Mouse (Mus musculus) neural tube, embryonic 12.5 days (tissue): ENCODE data around the gene Ager. TPM values are rescaled to one million over a fixed set of nuclear protein-coding genes. Genes with fewer than 3 reads are reported as not detected.
A peak's percentile ranks its signal among the peaks of the same experiment; 100 is the strongest.

Experiments
- ATAC-seq: fragments of 200-750 bp; cut with Nextera tagmentation; 2 replicates; pipeline ENCODE4 v1.8.0; 2017; ENCODE audit warnings: low read depth, mild to moderate bottlenecking, moderate TSS enrichment, moderate library complexity; ENCODE audit not compliant: low FRiP score
- H3K27ac ChIP-seq: fragments of 300-500 bp; sonication (generic); 2 replicates; pipeline ENCODE4 v1.5.1; 2016
- H3K27me3 ChIP-seq: fragments of 300-500 bp; sonication (generic); replicated peaks from 2 replicates; pipeline ENCODE4 v1.6.1; 2016; ENCODE audit warnings: mild to moderate bottlenecking
- H3K36me3 ChIP-seq: fragments of 300-500 bp; sonication (generic); 2 replicates; pipeline ENCODE4 v1.6.1; 2016; ENCODE audit warnings: mild to moderate bottlenecking
- H3K4me1 ChIP-seq: fragments of 300-500 bp; sonication (generic); 2 replicates; pipeline ENCODE4 v1.6.1; 2016
- H3K4me2 ChIP-seq: fragments of 300-500 bp; sonication (generic); replicated peaks from 2 replicates; pipeline ENCODE4 v1.6.1; 2016; ENCODE audit warnings: mild to moderate bottlenecking
- H3K4me3 ChIP-seq: fragments of 300-500 bp; sonication (generic); 2 replicates; pipeline ENCODE4 v1.5.1; 2016
- H3K9ac ChIP-seq: fragments of 300-500 bp; sonication (generic); 2 replicates; pipeline ENCODE4 v1.6.1; 2016; ENCODE audit warnings: mild to moderate bottlenecking
- H3K9me3 ChIP-seq: fragments of 300-500 bp; sonication (generic); 2 replicates; pipeline ENCODE4 v1.6.1; 2016; ENCODE audit warnings: mild to moderate bottlenecking
- WGBS: fragments of 180-500 bp; shearing (Covaris S2); methylation state at CpG from one replicate; pipeline ENCODE4 v1.1.7; 2016; 5-methylcytosine and 5-hydroxymethylcytosine counted together
- polyA plus RNA-seq: library from polyadenylated mRNA; unstranded; fragments of >200 nt; fragmentation: Nextera tagmentation; extraction: Ambion mirVana; gene quantifications from 2 replicates; pipeline ENCODE4 v1.2.1, GENCODE M21; 2016

The Ager gene
- polyA plus RNA-seq, 1 experiment from 2014 or later: 1.9 TPM

DNA sequence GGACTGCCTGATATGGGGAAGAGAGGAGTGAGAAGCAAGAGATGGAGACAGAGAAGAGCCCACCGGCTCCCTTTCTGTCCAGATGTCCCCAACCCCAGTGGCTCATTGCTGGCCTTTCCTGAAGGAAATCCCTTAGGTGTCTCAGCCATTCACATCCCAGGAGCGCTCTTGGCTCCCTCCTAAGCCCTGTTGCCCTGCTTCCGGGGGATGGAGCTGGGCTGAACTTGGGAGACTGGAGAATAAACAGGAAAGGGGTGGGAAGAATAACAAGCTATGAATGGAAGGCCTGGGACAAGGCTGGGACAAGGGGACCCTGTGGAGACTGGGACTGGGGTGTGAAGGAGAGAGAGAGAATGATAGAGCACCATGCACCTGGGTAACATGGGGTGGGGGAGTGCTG is 32.9 kb upstream of the Ager start:
- ATAC-seq: no peak
- Histone ChIP-seq H3K4me3 (0 out of 2 replicates have a peak overlapping the region, but pooled peaks have one; percentile 7), H3K27me3 (no peaks in the 10 kb centered on the region), H3K9me3 (no peaks in the 10 kb centered on the region), H3K9ac (no peak overlapping the region), H3K27ac (no peak overlapping the region), H3K4me2 (peak overlapping the region; percentile 20; the same call in 1 of the 2 replicates), H3K36me3 (no peaks in the 10 kb centered on the region), H3K4me1 (peaks cover 7% of the 10 kb centered on the region; the same call in 1 of the 2 replicates)
- 45% methylated on average over 3 of the region's 3 CpGs for WGBS

DNA sequence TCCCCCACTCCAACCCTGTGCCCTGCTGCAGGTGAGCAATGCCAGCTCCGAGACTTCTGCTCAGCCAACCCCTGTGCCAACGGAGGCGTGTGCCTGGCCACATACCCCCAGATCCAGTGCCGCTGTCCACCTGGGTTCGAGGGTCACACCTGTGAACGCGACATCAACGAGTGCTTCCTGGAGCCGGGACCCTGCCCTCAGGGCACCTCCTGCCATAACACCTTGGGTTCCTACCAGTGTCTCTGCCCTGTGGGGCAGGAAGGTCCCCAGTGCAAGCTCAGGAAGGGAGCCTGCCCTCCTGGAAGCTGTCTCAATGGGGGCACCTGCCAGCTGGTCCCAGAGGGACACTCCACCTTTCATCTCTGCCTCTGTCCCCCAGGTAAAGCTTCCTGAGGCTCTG is 30.4 kb upstream of the Ager start:
- Histone ChIP-seq H3K4me3 (no peak overlapping the region), H3K9me3 (no peaks in the 10 kb centered on the region), H3K36me3 (no peaks in the 10 kb centered on the region), H3K9ac (no peak overlapping the region), H3K27me3 (no peaks in the 10 kb centered on the region), H3K27ac (no peak overlapping the region), H3K4me2 (no peak overlapping the region), H3K4me1 (peaks cover 9% of the 10 kb centered on the region; the same call in 1 of the 2 replicates)
- 78% methylated on average over 9 of the region's 9 CpGs for WGBS
- no peak for ATAC-seq

DNA sequence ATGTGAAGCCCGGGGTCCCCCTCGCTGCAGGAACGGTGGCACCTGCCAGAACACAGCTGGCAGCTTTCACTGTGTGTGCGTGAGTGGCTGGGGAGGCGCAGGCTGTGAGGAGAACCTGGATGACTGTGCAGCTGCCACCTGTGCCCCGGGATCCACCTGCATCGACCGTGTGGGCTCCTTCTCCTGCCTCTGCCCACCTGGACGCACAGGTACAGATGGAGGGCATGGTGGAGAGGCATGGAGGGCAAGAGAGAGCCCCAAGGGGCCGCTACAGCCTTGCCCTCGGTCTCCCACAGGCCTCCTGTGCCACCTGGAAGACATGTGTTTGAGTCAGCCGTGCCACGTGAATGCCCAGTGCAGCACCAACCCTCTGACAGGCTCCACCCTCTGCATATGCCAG is 29.2 kb upstream of the Ager start:
- H3K4me2 ChIP-seq: no peak overlapping the region
- no peak overlapping the region for H3K27ac ChIP-seq
- no peak overlapping the region for H3K4me3 ChIP-seq
- H3K27me3 ChIP-seq: no peaks in the 10 kb centered on the region
- no peak overlapping the region for H3K9ac ChIP-seq
- H3K4me1 ChIP-seq: peaks cover 13% of the 10 kb centered on the region; the same call in 1 of the 2 replicates
- ATAC-seq: no peak
- H3K36me3 ChIP-seq: no peaks in the 10 kb centered on the region
- WGBS: 76% methylated on average over 13 of the region's 13 CpGs
- H3K9me3 ChIP-seq: no peaks in the 10 kb centered on the region

DNA sequence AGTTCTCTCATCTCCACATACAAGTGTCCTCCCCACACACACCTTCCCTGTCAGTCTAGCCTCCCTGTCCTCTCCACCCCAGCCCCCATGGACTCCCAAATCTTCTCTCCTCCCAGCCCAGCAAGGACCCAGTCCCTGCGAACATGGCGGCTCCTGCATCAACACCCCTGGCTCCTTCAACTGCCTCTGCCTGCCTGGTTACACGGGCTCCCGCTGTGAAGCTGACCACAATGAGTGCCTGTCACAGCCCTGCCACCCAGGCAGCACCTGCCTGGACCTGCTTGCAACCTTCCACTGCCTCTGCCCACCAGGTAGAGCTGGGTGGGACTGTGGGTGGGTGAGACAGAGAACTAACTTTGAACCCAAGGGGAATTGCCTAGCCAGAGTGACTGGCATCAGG is 27.7 kb upstream of the Ager start:
- Histone ChIP-seq H3K4me1 (peaks cover 6% of the 10 kb centered on the region; the same call in 1 of the 2 replicates), H3K27ac (no peak overlapping the region), H3K9ac (no peak overlapping the region), H3K36me3 (no peaks in the 10 kb centered on the region), H3K9me3 (no peaks in the 10 kb centered on the region), H3K4me3 (no peak overlapping the region), H3K27me3 (no peaks in the 10 kb centered on the region), H3K4me2 (no peak overlapping the region)
- no peak for ATAC-seq
- 75% methylated on average over 4 of the region's 4 CpGs for WGBS

DNA sequence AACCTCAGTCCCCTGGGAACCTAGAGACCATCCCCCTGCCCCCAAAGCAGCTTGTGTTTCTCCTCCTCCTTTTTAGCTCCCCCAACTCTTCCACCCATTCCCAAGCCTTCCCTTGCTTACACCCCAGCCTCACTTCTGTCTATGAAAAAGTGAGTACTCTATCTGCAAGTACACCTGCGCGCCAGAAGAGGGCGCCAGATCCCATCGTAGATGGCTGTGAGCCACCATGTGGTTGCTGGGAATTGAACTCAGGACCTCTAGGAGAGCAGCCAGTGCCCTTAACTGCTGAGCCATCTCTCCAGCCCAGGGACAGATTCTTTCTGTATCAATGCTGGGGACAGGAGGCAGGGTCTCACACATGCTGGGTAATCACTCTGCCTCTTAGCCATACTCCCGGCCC is 25.8 kb upstream of the Ager start:
- no peak for ATAC-seq
- whole genome bisulfite sequencing: 17% methylated on average over 5 of the region's 5 CpGs

DNA sequence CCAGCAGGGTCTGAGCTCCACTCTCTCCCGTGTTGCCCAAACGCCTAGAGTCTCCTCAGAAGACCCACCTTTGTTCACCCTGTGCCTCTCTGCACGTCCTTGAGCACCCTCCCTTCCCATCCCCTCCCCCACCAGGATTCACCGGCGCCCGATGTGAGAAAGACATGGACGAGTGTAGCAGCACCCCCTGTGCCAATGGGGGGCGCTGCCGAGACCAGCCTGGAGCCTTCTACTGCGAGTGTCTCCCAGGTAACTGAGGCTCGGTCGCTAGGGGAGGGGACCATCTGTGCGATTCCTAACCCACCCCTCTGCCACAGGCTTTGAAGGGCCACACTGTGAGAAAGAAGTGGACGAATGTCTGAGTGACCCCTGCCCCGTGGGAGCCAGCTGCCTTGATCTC is 25.3 kb upstream of the Ager start:
- ATAC-seq: no peak
- H3K9me3 ChIP-seq: no peaks in the 10 kb centered on the region
- no peak overlapping the region for H3K4me2 ChIP-seq
- no peak overlapping the region for H3K4me3 ChIP-seq
- no peak overlapping the region for H3K9ac ChIP-seq
- peaks cover 6% of the 10 kb centered on the region; the same call in 1 of the 2 replicates for H3K4me1 ChIP-seq
- 13% methylated on average over 15 of the region's 15 CpGs for whole genome bisulfite sequencing
- H3K27me3 ChIP-seq: no peaks in the 10 kb centered on the region
- H3K36me3 ChIP-seq: no peaks in the 10 kb centered on the region
- no peak overlapping the region for H3K27ac ChIP-seq

More for the DNA sequence above, 25.8 kb upstream of the Ager start:
- no peak overlapping the region for H3K4me3 ChIP-seq
- H3K27me3 ChIP-seq: no peaks in the 10 kb centered on the region
- no peak overlapping the region for H3K9ac ChIP-seq
- no peaks in the 10 kb centered on the region for H3K9me3 ChIP-seq
- no peak overlapping the region for H3K27ac ChIP-seq
- peaks cover 6% of the 10 kb centered on the region; the same call in 1 of the 2 replicates for H3K4me1 ChIP-seq
- no peak overlapping the region for H3K4me2 ChIP-seq
- H3K36me3 ChIP-seq: no peaks in the 10 kb centered on the region

DNA sequence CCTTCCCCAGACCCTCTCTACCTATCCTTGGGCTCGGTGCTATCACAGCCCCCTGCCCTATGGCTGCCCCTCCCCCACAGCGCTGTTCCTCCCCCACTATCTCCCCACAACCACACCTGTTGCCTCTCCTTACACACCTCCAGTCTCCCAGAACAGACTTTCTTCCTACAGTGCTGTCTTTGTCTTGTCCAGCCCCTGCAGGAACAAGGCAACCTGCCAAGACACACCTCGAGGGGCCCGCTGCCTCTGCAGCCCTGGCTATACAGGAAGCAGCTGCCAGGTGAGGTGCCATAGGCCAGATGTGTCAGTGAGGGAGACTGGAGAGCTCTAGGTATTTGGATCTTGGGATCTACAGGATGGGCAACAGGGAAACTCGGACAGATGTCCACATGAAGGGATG is 21.1 kb upstream of the Ager start:
- no peak for ATAC-seq
- no peaks in the 10 kb centered on the region for H3K36me3 ChIP-seq
- 75% methylated on average over 5 of the region's 5 CpGs for WGBS

DNA sequence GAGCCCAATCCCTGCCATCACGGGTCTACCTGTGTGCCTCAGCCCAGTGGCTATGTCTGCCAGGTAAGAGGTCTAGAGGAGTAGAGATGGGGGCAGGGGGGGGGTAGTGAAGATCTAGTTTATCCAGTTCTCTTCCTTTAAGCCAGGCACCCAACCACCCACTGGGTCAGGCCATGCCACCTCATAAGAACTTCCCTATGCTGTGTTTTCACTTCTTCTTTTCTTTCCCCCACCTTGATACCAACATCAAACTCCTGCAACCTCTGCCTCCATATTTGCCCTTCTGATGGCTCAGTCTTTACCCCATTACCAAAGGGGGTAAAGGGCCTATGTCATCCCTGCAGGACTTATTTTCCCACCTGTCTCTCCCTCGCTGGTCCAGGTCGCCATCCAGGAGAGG is 19.6 kb upstream of the Ager start:
- no peaks in the 10 kb centered on the region for H3K27me3 ChIP-seq
- H3K9ac ChIP-seq: no peak overlapping the region
- 91% methylated on average over 3 of the region's 3 CpGs for WGBS
- H3K4me3 ChIP-seq: no peak overlapping the region
- H3K4me1 ChIP-seq: no peaks in the 10 kb centered on the region
- H3K27ac ChIP-seq: no peak overlapping the region
- no peak for ATAC-seq
- H3K4me2 ChIP-seq: no peak overlapping the region
- H3K36me3 ChIP-seq: no peaks in the 10 kb centered on the region
- no peaks in the 10 kb centered on the region for H3K9me3 ChIP-seq

More for the DNA sequence above, 21.1 kb upstream of the Ager start:
- Histone ChIP-seq H3K4me3 (no peak overlapping the region), H3K4me2 (no peak overlapping the region), H3K4me1 (peaks cover 6% of the 10 kb centered on the region; the same call in 1 of the 2 replicates), H3K9ac (no peak overlapping the region), H3K27ac (no peak overlapping the region), H3K27me3 (no peaks in the 10 kb centered on the region), H3K9me3 (no peaks in the 10 kb centered on the region)

DNA sequence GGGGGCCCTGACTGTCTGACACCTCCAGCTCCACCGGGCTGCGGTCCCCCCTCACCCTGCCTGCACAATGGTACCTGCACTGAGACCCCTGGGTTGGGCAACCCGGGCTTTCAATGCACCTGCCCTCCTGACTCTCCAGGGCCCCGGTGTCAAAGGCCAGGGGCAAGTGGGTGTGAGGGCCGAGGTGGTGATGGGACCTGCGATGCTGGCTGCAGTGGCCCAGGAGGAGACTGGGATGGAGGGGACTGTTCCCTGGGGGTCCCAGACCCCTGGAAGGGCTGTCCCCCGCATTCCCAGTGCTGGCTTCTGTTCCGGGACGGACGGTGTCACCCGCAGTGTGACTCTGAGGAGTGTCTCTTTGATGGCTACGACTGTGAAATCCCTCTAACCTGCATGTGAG is 15.1 kb upstream of the Ager start:
- Histone ChIP-seq H3K27me3 (no peaks in the 10 kb centered on the region), H3K9me3 (no peaks in the 10 kb centered on the region), H3K27ac (no peak overlapping the region), H3K36me3 (no peaks in the 10 kb centered on the region), H3K4me2 (no peak overlapping the region), H3K4me1 (peaks cover 17% of the 10 kb centered on the region), H3K9ac (no peak overlapping the region), H3K4me3 (no peak overlapping the region)
- no peak for ATAC-seq
- WGBS: 86% methylated on average over 12 of the region's 12 CpGs

DNA sequence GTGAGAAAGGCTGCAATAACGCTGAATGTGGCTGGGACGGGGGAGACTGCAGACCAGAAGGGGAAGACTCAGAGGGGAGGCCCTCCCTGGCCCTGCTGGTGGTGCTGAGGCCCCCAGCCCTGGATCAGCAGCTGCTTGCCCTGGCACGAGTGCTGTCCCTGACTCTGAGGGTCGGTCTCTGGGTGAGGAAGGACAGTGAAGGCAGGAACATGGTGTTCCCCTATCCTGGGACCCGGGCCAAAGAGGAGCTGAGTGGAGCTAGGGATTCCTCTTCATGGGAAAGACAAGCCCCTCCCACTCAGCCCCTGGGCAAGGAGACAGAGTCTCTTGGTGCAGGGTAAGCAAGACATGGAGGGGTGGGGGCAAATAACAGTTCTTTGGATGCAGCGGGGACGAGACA is 14.3 kb upstream of the Ager start:
- Histone ChIP-seq H3K4me1 (peaks cover 24% of the 10 kb centered on the region), H3K4me3 (no peak overlapping the region), H3K27ac (no peak overlapping the region), H3K27me3 (no peaks in the 10 kb centered on the region), H3K36me3 (no peaks in the 10 kb centered on the region), H3K9ac (no peak overlapping the region), H3K4me2 (0 out of 2 replicates have a peak overlapping the region, but pooled peaks have one; percentile 14), H3K9me3 (no peaks in the 10 kb centered on the region)
- no peak for ATAC-seq
- 67% methylated on average over 7 of the region's 7 CpGs for WGBS

DNA sequence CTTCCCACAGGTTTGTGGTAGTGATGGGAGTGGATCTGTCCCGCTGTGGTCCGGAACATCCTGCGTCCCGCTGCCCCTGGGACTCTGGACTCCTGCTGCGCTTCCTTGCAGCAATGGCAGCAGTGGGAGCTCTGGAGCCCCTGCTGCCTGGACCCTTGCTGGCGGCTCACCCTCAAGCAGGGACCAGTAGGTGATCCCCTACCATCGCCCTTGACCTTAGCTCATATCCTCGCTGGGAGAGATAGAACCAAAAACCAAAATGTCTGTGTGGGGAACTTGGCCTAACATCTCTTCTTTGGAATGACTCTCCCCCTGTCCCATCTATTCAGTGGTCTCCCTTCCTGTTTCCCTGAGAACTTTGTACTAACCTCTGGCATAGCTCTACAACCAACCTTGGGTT is 13.8 kb upstream of the Ager start:
- H3K4me2 ChIP-seq: 0 out of 2 replicates have a peak overlapping the region, but pooled peaks have one; percentile 14
- no peak for ATAC-seq
- 93% methylated on average over 8 of the region's 8 CpGs for whole genome bisulfite sequencing
- no peaks in the 10 kb centered on the region for H3K36me3 ChIP-seq
- peaks cover 28% of the 10 kb centered on the region for H3K4me1 ChIP-seq
- no peaks in the 10 kb centered on the region for H3K27me3 ChIP-seq
- no peak overlapping the region for H3K27ac ChIP-seq
- H3K4me3 ChIP-seq: no peak overlapping the region
- H3K9me3 ChIP-seq: no peaks in the 10 kb centered on the region
- H3K9ac ChIP-seq: no peak overlapping the region

DNA sequence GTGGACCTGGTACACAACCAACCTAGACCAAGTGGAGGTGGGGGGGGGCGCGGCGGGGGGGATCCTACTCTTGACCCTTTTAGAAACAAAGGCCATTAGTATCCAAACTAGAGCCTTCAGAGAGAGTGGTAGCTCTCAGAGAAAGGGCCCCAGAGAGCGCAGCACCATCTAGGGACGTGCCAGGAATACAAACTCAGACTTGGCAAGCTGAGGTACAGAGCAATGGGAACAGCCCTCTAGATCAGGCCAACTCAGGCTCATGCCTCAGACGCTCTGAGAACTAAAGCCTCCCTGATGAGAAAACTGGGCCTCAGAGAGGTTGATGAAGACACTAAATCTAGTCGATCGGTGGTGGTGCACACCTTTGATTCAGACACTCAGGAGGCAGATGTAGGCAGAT is 12.5 kb upstream of the Ager start:
- no peak overlapping the region for H3K9ac ChIP-seq
- ATAC-seq: no peak
- H3K9me3 ChIP-seq: no peaks in the 10 kb centered on the region
- 84% methylated on average over 8 of the region's 8 CpGs for WGBS
- no peak overlapping the region for H3K4me2 ChIP-seq
- H3K4me3 ChIP-seq: no peak overlapping the region
- H3K36me3 ChIP-seq: no peaks in the 10 kb centered on the region
- no peaks in the 10 kb centered on the region for H3K27me3 ChIP-seq
- no peak overlapping the region for H3K27ac ChIP-seq
- H3K4me1 ChIP-seq: peaks cover 40% of the 10 kb centered on the region
